Mouse (Mus musculus) heart, postnatal 25 days (tissue): ENCODE measurements around the gene Rrh. TPM values are rescaled to one million over a fixed set of nuclear protein-coding genes. Genes with fewer than 3 reads are reported as not detected.
"Not testable (repeated sequence)": the region's sequence is repeated elsewhere in the genome, so short reads cannot be mapped to it uniquely, and the experiment has no call there.

ENCODE experiments used
- DNase-seq: peaks from one replicate; pipeline ENCODE4 v3.0.0; 2022; ENCODE audit warnings: low spot score
- intact Hi-C: fragments of 180-260 bp; cut with DNase I; formaldehyde crosslinking; loops from one replicate; pipeline ENCODE4 v1.15.1; 2025
- total RNA-seq, 2 experiments: library from RNA; stranded (reverse); gene quantifications; 2 replicates each; pipeline ENCODE4 v1.2.3; 2021

The Rrh gene
- total RNA-seq, 2 experiments from 2014 or later = not detected

DNA sequence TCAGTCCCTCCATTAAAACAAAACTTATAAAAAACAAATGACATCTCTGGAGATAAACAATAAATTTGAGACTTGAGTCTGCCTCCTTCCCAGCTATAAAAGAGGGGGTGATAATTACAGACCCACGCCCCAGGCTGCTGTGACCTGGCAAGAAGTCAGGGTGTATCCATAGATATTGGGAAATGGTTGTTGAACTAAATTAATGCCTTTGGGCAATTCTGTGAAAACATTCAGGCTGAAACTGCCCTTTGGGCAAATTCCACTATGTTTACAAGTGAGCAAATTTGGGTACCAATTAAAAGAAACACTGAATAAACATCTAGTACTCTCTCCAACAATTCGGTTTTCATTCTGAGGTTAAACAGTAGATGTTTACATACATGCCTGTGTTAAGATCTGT, 23.4 kb downstream of the Rrh start:
- no peak for DNase-seq
- intact Hi-C loops = no loop called here

DNA sequence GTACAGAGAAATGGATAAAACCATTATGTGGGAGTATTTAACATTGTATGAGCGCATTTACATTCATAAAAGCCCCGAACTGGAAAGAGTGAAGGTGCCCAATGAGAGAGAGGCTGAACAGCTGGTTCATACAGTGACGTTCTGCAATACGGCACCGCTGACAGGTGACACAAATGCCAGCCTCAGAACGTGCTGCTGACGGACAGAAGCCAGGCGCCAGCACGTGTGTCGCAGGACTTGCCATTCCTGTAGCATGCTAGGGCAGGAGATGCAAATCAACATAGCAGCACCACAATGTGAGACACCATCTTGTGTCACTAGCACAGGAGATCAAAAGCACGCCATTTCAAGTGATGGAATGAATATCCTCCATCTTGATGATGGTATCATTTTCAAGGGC, 23.8 kb downstream of the Rrh start:
- intact Hi-C loops = no loop called here
- no peak for DNase-seq

DNA sequence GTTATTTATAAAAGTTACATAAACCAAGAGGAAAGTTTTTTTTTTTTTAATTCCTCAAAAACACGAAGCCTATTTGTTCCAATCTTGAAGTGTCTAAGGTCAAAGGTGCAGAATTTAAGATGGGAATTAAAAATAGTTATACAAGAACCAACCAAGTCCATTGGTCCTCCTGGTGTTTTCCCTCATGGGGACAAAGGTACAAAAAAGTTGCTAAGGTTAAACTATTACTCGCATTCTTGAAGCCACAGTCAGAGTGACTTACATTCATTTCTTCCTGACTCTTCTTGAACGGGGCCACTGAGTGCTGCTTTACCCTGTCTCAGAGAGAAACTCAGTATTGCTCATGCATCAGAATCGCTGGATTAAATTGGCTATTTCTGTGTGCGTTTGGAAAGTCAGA, 25.0 kb downstream of the Rrh start:
- intact Hi-C loops = no loop called here
- no peak for DNase-seq

DNA sequence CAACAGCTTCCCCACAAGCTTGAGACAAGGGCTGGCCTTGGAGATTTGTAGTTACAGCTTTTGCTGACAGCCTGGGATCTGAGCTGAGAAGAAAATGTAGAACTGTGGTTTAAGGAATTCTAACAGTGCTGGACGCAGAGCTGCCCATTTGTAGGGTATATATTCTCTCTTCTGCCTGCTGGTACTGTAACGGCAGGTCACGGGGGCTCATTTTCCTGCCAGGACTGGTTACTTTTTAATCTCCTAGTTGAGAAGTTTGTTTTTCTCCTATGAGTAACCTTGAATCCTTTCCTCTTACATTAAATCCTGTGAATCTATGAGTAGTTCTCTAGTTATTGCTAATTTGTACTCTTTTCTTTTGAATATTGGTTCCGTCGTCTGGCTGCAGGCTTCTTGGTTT, 28.6 kb downstream of the Rrh start:
- intact Hi-C loops = no loop called here
- DNase-seq = no peak

DNA sequence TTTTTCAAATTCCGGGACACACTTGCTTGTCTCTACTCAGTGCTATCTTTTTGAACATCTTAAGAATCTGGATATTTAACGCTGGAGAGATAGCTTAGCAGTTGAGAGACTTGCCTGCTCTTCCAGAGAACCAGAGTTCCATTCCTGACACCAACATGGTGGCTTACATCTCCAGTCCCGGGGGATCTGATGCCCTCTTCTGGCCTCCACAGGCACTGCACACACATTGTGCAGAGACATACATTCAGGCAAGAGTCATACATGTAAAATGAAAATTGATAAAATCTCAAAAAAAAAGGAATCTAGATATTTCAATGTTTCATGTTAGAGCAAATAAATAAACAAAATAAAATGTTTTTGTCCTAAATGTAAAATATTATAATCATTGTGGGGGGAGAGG, 39.6 kb downstream of the Rrh start:
- DNase-seq = no peak
- intact Hi-C loops = no loop called here

DNA sequence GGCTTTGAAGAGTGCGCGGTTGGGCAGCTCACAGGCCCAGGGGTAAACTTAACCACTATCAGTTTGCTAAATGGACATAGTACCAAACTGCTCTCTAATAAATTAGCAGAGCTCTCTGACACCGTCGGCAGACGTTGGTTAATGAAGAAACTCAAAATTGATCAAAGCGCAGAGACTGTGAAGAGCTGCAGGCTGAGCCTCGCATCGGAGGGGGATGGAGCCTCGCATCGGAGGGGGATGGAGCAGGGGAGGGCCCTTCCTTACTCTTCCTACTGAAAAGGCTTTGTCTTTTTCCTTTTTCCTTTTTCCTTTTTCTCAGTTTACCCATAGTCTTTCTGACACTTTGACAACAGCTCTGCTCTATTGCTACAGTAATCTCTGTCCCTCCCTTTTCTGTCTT, 41.0 kb downstream of the Rrh start:
- no peak for DNase-seq
- intact Hi-C loops = no loop called here

DNA sequence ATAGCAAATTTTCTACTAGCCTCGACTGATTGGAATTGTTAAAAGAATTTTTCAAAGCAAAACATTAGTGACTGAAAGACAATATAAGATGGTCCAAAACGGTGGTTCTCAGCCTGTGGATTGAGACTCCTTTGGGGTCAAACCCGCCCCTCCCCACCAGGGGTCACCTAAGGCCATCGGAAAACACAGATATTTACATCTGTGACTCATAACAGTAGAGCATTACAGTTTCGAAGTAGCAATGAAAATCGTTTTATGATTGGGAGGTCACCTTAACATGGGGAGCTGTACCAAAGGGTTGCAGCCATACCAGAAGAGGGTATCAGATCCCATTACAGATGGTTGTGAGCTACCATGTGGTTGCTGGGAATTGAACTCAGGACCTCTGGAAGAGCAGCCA, 51.2 kb downstream of the Rrh start:
- intact Hi-C loops = no loop called here
- no peak for DNase-seq

DNA sequence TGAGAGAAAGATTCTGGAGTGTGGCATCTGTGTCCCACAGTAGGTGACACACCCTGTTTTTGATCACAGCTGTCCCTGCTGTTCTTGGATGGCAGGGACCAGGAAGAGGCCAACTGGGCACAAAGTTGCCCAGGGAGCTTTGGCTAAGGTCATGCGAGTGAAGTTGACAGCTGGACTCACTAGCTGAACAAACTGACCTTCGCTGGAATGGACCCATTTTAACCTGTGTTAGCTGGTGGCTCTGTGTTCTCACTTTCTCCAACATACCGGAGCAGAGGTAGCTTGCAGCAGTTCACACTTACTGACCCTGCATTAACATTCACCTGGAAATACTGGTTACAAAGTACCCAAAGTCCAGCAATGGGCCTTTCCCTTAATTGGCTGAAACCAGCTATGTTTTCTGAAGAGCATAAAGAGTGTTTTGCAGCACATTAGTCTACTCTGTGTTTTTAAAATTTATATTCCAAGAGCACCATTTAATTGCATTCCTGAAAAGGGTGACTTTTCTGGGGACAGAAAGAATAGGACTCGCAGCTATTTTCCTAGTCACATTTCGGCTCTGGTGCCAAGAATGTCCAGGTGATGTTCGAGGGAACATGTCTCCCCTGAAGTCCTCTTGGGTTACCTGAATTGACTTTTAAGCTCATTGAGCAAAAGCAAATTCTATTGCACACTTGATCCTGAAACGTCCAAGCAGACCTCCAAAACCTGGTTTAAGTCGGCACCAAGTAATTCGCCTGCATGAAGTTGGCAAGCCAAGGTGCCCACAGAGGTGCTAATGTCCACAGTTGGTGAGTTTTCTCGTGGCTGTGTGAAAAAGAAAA, 55.2 kb downstream of the Rrh start:
- intact Hi-C loops = no loop called here
- no peak for DNase-seq

DNA sequence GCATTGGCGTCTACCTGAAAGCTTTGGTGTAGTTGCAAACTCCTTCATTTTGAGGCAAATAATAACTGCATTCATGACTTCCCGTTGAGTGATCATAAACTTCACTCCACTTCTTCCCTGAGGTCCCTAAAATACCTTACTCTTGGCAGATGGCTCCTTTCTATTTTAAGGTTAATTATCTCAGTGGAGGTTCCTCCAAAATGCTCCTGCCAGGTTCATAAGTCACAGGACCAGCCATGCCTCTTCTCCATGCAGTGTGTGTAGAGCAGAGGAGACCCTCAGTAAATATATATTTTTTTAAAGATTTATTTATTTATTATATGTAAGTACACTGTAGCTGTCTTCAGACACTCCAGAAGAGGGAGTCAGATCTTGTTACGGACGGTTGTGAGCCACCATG, 56.3 kb downstream of the Rrh start:
- intact Hi-C loops = no loop called here
- no peak for DNase-seq

DNA sequence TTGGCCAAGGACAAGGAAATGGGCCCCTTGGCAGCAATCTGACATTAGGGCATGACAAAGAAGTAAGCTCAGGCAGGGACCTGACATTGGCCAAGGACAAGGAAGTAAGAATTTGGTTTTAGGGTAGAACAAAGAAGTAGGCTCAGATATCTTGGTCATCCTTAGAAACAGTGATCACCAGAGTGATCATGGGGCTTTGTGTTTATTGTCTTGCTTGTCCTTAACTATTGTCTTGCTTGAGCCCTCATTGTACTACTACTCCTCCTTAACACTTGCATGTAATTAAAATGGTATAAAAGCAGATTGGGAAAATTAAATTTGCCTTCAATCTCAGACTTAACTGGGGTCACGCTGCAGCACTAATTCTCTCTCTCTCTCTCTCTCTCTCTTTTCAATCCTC, 64.8 kb downstream of the Rrh start:
- intact Hi-C loops, DNase-seq: not testable (repeated sequence)

DNA sequence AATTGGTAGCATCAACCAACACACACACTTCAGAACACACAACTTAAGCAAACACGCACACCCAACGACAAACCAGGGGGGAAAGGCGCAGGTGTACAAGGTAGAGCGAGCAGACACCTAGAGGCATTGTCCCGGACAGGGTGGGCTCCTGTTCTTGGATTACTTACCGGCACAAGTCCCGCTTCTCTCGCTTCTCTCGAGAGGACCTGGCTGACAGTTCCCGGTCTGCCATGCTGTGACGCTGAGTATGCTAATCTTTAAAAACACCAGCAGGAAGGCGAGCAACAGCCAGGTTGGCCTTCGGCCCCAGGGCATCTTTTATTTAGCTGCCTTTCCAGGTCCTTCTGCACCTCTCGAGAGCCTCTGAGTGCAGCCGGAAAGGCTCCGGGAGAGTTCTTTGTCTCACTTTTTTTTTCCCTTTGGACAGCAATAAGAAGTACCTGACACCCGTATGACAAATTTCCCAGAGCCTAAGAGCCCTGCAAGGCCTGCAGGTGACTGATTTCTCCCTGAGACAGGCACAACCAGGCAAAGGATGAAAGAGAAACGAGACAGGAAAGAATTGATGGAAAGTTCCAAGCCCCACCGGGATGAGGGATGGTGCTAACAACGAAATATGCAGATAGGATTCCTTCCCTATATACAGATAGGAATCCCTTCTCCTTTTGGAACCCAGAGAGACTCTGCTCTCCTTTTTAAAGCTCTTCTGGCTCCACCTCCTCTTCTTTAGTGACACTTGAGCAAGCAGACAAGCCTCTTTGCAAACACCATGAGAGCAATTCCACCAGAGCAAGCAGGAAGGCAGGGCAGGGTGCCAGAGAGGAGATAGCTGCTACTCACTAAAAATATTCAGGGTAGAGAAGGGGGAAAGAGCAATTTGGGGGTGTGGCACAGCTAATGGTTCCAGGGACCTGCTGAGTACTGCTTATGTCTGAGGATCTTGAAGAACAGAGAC, 67.5 kb downstream of the Rrh start, which contains the start of gene Egf:
TSS of gene Egf (minus strand) at position 667 of the 955 bp plus-strand sequence.
- intact Hi-C loops = no loop called here
- no peak for DNase-seq

Other genes starting within 250 kb of the Rrh start
- gene Egf, start 67.3 kb downstream of the Rrh start, total RNA-seq = 1 to 10 TPM; 1.4 to 1.7 TPM
- gene Lrit3, start 18.6 kb downstream of the Rrh start, total RNA-seq = not detected
- gene Gar1, start 8.8 kb upstream of the Rrh start, total RNA-seq = 10 to 100 TPM; 18.6 to 18.9 TPM
- 1 to 10 TPM in 1 of 2 experiments, under 1 TPM in 1; 0.73 to 1.1 TPM for gene Cfi, start 13.3 kb upstream of the Rrh start, total RNA-seq
- gene Pla2g12a, start 56.0 kb upstream of the Rrh start, total RNA-seq = 10 to 100 TPM; 41.5 to 50.2 TPM
- gene Casp6, start 78.8 kb upstream of the Rrh start, total RNA-seq = 10 to 100 TPM; 11.8 to 12.2 TPM
- 1 to 10 TPM; 1.8 to 2.2 TPM for gene Mcub, start 147.6 kb upstream of the Rrh start, total RNA-seq
- 10 to 100 TPM; 31.9 to 33.2 TPM for gene Sec24b, start 239.0 kb upstream of the Rrh start, total RNA-seq